Mouse (Mus musculus) left cerebral cortex, postnatal 36 days (tissue): Measurements from ENCODE around the gene Slc28a3. TPM values are rescaled to one million over a fixed set of nuclear protein-coding genes. Genes with fewer than 3 reads are reported as not detected.
A peak's percentile ranks its signal among the peaks of the same experiment; 100 is the strongest.

Experiments used
- DNase-seq, 2 experiments: peaks; one replicate each; pipeline ENCODE4 v3.0.0; 2021 to 2022; ENCODE audit warnings: low spot score in 2 of 2, mixed read lengths in 1 of 2
- intact Hi-C: fragments of 180-260 bp; cut with DNase I; formaldehyde crosslinking; loops from one replicate; pipeline ENCODE4 v1.15.1; 2025
- total RNA-seq, 2 experiments: library from RNA; stranded (reverse); gene quantifications; 2 replicates each; pipeline ENCODE4 v1.2.3; 2021

Slc28a3 gene
- total RNA-seq, 2 experiments from 2014 or later = 0.09 TPM; not detected in 1

DNA sequence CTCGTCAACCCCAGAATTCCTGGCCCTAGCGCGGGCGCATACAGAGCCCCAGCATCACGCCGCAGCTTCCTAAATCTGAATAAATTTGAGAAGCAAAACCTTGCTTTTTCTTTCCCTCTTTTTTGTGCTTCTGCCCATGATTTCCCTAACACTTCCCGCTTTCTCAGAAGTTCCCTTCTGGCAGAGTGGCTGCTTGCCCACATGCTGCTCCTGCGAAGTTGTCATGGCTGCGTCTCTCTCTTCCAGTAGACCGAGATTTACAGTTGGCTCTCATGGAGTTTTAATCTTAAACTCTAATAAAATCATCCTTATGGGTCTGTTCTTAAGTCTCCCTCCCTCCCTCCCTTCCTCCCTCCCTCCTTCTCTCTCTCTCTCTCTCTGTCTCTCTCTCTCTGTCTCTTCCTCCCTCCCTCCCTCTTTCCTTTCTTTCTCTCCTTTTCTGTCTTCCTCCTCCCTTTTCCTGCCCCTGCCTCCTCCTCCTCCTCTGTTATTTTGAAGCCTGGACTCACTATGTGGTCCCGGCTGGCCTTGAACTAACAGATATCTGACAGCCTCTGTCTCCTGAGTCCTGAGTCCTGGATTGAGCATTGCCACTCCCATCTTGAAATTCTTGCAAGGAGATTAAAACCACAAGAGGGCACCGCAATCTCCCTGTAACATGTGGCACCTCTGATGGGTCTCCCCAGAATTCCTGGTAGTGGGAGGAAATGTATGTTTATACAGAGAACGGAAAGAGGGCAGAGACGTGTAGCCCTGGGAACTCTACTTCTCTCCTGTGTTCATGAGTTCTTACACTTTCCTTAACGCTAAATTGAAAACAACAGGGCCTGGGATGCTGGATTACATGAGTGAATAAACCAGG lies 21.8 kb downstream of the Slc28a3 start:
- peak; percentile 21 to 30 for DNase-seq
- intact Hi-C loops = loop anchor here (10.0 kb wide), 1 partner anchor 434 kb away; the partner anchor contains the start of gene Idnk

DNA sequence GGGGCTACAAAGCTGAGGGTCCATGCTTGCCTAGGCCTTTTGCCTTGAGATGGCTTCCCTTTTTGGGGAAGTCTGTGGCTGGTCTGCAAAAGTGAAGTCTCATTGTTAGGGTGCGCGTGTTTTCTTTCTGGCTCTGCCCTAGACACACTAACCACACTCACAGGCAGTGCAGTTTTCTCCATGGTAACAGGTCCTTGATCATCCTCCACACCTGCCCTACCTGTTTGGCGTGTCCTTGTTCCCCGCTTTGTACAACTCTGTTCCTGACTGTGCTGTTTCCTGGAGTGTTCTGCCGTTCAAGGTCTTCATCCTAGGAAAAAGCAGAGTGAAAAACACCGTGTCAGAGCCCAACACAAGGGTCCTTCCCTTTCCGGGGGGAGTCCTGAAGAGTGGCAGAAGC lies 22.7 kb downstream of the Slc28a3 start:
- intact Hi-C loops = loop anchor here (10.0 kb wide), 1 partner anchor 433 kb away; the partner anchor contains the start of gene Idnk
- no peak for DNase-seq

DNA sequence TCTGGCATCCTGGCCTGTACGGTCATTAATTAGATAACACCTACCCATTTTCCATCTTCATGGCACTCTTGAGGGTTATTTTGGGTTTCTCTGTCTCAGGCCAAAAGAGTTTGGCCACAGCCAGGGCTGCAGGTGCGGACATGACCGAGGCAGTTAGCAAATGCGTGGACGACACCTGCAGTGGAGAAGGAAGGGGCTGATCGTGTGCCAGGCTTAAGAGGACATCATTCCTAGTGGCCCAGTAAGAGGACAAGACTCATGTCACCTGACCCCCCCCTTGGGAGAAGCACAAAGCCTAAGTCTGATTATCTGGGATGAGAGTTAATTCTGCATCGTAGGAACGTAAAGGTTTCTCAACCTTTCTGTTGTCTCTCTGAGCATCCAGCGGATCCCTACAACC lies 44.5 kb downstream of the Slc28a3 start:
- intact Hi-C loops = no loop called here
- DNase-seq = no peak

DNA sequence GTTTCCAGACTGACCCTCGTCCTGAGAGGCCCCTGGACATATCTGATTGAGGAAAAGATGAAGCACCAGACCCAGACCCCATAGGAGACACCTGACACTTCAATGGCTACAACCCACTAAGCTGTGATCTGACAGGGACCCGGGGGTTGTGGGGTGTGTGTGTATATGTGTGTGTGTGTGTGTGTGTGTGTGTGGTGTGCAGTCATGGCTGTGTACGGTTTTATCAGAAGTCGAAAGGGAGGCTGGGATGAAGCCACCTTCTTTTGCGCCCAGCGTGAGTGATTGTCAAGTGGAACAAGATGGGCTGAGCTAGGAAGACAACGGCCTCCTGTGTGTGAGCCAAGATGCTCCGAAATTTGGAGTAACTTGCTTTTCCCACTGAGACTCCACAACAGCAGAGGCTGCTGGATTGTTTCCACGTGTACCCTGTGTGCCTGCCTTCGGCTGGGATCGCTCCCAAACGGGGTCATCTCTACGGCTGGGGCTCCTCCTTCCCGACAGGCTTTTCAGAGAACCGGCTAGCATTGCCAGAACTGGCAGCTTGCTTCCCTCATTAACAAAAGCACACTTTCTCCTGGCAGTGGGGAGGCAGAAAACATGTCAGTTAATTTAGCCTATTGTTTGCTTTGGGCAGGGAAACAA lies 50.1 kb downstream of the Slc28a3 start:
- intact Hi-C loops = no loop called here
- DNase-seq = peak; percentile 53 to 60

DNA sequence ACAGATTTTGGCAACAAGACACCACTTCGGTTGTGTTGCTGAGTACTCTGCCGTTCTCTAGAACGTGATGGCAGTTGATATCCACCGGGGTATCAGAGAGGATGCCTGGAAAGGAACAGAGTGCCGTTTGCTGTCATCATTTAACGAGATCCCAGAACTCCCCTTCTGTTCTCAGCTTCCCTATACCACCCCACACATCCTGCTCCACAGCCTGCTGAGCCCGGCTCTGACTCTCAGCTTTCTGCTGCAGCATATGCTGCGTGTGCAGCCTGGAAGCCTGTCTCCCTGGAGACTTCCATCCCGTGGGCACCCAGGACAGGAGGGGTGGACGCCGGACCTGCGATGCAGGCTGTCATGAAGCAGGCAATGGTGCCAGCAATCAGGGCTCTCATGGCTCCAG lies 52.5 kb downstream of the Slc28a3 start:
- intact Hi-C loops = no loop called here

DNA sequence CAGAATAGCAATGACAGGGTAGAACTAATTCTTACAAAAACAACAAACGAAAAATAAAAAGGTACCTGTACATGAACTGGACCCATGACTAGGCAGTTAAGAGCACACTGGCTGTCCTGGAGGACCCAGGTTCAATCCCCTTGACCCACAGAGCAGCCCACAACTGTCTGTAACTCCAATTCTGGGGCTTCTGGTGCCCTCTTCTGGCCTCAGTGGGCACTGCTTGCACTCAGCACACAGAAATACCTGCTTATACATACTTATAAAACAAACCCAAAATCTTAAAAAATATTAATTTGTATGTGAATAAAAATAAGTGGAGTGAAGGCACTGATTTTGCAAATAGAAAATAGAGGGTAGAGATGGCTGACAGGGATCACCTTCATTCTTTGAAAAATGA lies 54.7 kb downstream of the Slc28a3 start:
- intact Hi-C loops = no loop called here
- DNase-seq = no peak

More for the DNA sequence above, 52.5 kb downstream of the Slc28a3 start:
- DNase-seq = peak; percentile 46 to 53

DNA sequence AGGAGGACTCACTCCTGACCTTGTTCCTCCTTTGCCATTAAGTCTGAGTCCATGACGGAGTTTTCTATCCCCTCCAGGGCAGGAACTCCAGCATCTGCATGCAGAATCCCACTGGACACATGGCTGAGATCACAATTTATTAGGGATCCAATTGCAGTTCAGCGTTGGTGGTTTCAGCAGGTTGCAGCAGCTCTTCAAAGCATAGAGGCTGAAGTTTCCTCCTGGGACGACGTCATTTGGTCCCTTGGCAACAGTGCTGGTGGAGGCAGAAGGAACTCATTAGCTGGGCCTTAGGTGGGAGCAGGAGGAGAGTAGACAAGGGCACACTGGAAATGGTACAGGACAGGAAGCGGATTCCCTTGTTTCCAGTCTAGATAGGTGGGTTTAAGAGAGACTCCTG lies 55.1 kb downstream of the Slc28a3 start:
- no peak for DNase-seq
- intact Hi-C loops = no loop called here

DNA sequence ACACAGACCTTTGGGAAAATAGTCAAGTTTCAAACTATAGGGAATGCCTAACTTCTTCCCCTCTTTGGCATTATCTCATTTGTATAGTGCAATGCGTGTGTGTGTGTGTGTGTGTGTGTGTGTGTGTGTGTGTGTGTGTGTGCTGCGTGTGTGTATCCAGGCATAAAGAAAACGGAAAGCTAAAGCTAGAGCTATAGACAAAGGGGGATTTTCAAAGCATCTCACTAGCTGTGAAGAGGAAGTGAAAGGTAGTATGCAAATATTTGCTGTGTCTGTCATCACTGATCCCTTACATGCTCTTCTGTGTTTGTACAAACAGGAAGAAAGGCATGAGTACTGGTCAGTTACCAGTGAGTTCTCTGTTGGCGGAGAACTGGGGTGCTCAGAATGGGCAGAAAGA lies 58.8 kb downstream of the Slc28a3 start:
- DNase-seq = no peak
- intact Hi-C loops = no loop called here

DNA sequence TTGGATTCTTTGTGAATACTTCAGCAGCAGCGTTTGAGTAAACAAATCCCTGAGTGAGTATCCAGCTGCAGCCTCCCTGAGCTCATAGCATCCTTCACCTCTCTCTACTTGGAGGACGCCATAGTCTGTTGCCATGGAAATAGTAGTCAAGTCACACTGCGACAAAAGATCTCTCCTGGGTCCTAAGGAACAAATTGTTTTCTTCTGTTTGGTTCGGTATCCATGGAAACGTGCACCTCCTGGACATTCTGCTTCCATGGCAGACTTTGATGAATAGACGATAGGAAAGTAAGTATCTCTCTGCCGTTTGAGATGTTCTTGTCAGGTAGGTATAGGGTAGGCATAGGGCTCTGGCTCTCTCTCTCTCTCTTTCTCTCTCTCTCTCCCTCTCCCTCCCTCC lies 63.1 kb downstream of the Slc28a3 start:
- intact Hi-C loops = no loop called here
- no peak for DNase-seq

DNA sequence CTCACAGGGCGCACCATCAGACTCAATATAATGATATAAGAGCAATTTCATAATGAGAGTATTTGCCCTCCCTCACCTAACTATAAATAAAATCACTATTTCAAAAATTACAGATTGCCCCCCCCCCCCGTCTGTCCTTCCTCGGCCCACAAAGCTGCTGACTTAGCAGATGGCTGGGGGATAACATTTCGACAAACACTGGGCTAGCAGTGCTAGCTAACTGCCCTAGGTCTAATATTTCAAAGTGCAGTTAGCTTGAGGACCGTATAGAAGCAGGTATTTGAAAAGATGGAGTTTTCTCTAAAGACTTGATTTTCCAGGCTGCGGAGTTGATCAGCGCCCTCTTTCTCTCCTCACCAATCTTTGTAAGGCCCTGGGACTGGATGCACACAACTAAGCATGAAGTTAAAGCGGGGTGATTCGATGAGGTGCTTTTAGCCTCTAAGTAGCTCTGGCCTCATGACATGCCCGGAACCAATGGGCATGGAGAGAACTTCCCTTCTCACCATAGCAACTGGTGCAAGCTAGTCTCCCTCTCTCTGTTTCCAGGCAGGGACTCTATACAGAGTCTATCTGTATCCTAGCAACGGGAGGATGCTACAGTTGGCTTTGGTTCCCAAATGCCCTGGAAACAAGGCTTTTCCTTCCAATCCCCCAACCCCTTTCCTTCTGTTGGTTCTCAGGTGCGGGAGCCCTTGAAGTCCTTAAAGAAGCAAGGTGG lies 66.8 kb downstream of the Slc28a3 start:
- DNase-seq = peak; percentile 32 to 37
- intact Hi-C loops = loop anchor here (2.0 to 5.0 kb wide), 3 partner anchors 141 to 257 kb away; partner anchors contain the start of genes 2210016F16Rik, Hnrnpk and Rmi1

DNA sequence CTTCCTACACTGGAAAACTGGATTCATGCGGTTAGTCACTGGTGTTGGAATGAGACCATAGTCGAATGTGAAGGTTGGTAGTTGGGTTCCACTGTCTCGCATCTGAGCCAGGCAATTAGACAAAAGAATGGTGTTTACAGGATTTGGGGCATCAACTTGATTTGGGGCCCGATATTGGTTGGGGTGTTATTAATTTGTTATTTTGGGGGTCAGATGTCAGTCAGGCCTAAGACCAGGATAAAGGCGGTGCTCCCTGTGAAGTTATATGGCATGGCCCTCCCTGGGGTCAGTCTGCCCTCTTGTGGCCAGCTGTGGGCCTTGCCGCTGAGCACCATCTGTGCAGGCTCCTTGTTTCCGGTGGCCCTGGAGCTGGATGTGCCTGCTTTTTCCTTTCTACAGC lies 67.6 kb downstream of the Slc28a3 start:
- intact Hi-C loops = loop anchor here (2.0 to 5.0 kb wide), 3 partner anchors 140 to 256 kb away; partner anchors contain the start of genes 2210016F16Rik, Hnrnpk and Rmi1
- peak; percentile 46 to 71 for DNase-seq

DNA sequence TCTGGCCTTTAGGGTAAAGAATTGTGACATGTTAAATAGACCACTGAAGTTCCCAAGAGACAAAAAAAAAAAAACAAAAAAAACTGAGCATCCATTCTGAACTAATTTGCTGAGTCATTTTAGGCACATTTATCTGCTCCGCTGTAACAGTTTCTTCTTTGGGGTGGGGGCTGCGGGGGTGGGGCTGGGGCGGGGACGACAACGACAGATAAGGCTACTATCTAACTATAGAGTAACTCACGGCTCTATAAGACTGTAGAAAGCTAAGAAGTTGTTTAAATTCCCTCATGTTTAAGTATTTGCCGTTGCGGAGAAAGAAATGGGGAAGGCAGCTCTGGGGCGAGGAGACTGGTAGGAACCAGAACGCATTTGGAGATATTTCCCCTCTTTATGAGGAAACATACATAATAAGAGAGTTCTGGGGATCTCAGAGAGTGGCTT lies 68.1 kb downstream of the Slc28a3 start:
- intact Hi-C loops = loop anchor here (2.0 to 5.0 kb wide), 3 partner anchors 140 to 255 kb away; partner anchors contain the start of genes 2210016F16Rik, Hnrnpk and Rmi1
- no peak for DNase-seq

DNA sequence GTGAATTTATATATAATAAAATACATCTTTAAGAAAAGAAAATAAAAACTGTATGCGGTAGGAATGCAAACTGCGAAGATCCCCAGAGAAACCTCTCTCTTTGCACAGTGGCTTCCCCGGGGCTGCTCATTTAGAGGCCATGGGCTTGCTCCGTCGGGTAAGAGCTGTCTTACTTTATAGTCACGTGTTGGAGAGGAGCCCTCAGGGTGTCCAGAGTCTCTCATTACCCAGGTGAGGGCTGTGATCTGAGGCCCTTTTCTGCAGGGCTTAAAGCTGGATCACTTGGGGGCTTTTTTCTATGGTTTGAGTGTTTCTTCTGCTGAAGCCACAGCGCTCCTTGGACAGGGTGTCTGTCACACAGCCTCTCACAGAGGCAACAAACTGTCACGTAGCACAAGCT lies 68.5 kb downstream of the Slc28a3 start:
- intact Hi-C loops = loop anchor here (2.0 to 5.0 kb wide), 3 partner anchors 139 to 255 kb away; partner anchors contain the start of genes 2210016F16Rik, Hnrnpk and Rmi1
- DNase-seq = no peak

DNA sequence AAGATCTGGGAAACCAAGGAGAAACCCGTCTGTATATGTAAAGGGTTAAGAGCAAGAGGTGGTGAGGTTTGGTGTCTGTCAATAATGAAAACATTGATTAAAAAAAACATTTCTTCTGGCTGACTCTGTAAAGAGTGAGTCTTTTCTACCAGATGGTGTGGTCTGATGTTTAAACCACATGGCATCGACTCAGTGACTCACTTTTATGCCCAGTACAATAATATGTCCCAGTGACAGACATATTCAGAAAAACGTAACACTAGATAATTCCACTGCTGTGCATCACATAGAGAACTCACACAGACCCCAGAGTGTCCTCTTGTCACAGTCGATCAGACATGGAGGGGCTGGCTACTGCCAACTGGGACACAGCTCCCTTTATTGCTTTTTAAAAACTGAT lies 69.1 kb downstream of the Slc28a3 start:
- DNase-seq = no peak
- intact Hi-C loops = loop anchor here (2.0 to 5.0 kb wide), 3 partner anchors 139 to 254 kb away; partner anchors contain the start of genes 2210016F16Rik, Hnrnpk and Rmi1

DNA sequence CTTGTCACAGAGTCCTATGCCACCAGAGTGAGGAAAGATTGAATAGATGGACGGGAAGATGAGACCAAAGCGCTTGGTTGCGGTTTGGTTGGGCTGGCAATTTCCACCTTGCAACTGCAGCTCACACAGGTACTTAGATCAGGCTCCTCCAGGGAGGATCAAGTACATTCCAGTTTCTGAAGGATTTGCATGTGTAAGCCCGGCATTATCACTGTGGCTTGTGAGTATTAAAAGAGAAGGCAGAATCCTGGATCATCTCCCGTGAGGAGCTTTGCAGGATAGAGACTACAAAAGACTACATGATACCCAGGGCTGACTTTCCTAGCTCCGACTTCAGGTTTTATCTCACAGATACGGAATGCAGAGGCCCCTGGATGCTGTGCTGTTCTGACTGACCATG lies 71.7 kb downstream of the Slc28a3 start:
- intact Hi-C loops = no loop called here
- no peak for DNase-seq

DNA sequence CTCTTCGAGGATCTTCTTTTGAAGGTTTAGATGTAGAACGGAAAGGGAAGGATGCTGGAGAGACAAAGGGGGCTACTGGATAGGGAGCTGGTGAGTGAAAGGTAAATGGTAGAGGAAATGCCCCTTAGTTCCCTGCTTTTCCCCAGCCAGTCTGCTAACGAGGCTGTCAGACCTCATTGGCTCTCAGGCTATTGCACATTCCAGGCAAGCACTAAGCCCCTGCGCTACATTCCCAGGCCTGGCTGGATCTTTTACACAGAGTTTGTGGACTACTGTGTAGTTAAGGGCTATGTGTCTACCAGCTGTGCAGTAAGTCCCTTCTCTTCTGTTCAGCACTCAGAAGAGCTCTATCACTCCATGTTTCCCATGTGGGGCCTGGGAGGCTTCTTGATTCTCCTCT lies 72.3 kb downstream of the Slc28a3 start:
- intact Hi-C loops = no loop called here
- no peak for DNase-seq

DNA sequence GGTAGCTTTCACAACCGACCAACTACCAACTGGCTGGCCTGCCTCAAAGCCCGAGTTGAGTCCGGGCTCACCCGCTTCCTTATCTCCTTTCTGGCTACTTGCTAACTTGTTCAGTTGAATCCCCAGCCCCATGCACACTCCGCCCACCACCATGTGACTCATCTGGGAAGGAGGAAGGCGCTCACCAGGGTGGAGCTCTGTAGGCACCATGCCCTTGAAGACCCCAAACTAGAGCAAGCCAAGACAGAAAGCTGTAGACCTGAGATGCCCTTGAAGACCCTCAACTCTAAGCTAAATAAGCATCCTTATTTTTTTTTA lies 72.8 kb downstream of the Slc28a3 start:
- intact Hi-C loops = no loop called here
- DNase-seq = no peak

DNA sequence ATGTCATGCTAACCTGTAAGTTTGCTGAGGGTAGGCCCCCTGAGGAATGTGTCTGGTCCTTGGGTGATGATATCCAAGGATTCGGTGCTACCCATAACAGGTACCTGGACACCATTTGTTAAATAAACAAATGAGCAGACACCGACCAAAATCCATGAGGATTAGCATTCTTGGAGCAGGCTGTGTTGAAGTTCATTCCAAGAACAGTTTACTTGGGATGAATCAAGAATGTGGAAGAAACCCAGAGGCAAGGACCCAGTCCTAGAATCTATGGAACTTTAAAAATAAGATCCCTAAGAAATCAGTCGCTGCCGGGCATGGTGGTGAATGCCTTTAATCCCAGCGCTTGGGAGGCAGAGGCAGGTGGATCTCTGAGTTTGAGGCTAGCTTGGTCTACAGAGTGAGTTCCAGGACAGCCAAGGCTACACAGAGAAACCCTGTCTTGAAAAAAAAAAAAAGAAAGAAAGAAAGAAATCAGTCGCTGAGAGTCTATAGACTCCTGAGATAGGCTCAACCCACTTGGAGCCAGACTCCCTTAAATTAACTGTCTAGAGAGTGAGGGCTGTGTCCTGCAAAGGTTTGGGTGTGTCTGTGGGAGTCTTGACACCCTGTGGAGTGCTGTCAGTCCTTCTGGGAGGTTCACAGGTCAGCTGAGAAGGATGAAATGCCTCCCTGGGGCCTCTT lies 73.3 kb downstream of the Slc28a3 start:
- intact Hi-C loops = no loop called here
- DNase-seq = no peak

DNA sequence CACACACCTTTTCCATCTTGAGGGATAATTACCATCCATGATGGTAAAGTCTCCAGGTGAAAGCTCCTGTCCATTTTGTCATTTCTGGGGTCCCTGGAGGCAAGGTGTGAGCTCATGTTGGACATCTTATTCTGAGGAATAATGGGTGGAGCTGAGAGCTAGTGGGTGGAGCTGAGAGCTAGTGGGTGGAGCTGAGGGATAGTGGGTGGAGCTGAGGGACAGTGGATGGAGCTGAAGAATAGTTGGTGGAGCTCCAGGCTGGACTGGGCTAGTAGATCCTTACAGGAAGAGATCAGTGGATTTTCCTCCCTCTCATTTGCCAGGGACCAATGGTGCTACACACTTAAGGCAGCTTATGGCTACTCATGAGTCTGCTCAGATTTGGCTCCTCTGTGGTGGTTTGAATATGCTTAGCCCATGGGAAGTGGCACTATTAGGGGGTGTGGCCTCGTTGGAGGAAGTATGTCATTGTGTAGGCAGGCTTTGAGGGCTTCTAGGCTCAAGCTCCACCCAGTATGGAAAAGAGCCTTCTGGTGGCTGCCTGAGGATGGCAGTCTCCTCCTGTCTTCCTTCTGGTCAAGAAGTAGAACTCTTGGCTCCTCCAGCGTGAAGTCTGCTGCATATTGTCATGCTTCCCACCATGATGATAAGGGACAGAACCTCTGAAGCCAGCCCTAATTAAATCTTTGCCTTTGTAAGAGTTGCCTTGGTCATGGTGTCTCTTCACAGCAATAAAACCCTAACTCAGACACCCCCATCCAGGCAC lies 74.0 kb downstream of the Slc28a3 start:
- DNase-seq = no peak
- intact Hi-C loops = no loop called here
